Mouse (Mus musculus): ENCODE measurements around the gene Pou3f1.

GRCm38 (mm10) chr4:124615986-124616385 lies 40.6 kb upstream of the Pou3f1 start:
- TF ChIP-seq CTCF (IDR thresholded peaks at IDR 0.05; ENCODE audit: borderline replicate concordance, insufficient read depth, low read length) (no peak), POLR2A (IDR thresholded peaks at IDR 0.05; ENCODE audit: low read depth, low read length) (no peak)
